Mouse (Mus musculus) myocyte (in vitro differentiated cells): ENCODE results near the gene Kcnh3. TPM values are rescaled to one million over a fixed set of nuclear protein-coding genes. Genes with fewer than 3 reads are reported as not detected.
A peak's percentile ranks its signal among the peaks of the same experiment; 100 is the strongest.

Experiments used
- H3K27me3 ChIP-seq: one replicate; pipeline ENCODE4 v1.6.1; 2011; ENCODE audit not compliant: control insufficient read depth, insufficient read depth, insufficient read length
- H3K36me3 ChIP-seq: one replicate; pipeline ENCODE4 v1.6.1; 2011; ENCODE audit not compliant: control insufficient read depth, insufficient read depth
- H3K4me2 ChIP-seq: one replicate; pipeline ENCODE4 v1.6.1; 2011; ENCODE audit warnings: low read depth, control low read depth
- H3K4me3 ChIP-seq: one replicate; pipeline ENCODE4 v1.5.1; 2011; ENCODE audit warnings: mild to moderate bottlenecking, control low read depth, moderate library complexity
- H3K79me2 ChIP-seq: one replicate; pipeline ENCODE4 v1.6.1; 2011; ENCODE audit not compliant: control insufficient read depth, insufficient read depth
- H3ac ChIP-seq: one replicate; pipeline ENCODE4 v1.6.1; 2011; ENCODE audit not compliant: control insufficient read depth, insufficient read length
- CEBPB ChIP-seq: IDR thresholded peaks from 2 replicates; pipeline ENCODE4 v1.6.1; 2011; ENCODE audit warnings: mild to moderate bottlenecking, moderate library complexity; ENCODE audit not compliant: poor library complexity, insufficient read depth, severe bottlenecking
- E2F4 ChIP-seq: IDR thresholded peaks from one replicate; pipeline ENCODE4 v1.6.1; 2011; ENCODE audit warnings: mild to moderate bottlenecking, control low read depth, moderate library complexity; ENCODE audit not compliant: insufficient read depth
- MAX ChIP-seq: IDR thresholded peaks from one replicate; pipeline ENCODE4 v1.6.1; 2011; ENCODE audit warnings: low read depth, mild to moderate bottlenecking, control low read depth
- MYOD1 ChIP-seq, 3 experiments: IDR thresholded peaks; one replicate each; pipeline ENCODE4 v1.6.1; 2011; ENCODE audit warnings: control low read depth in 2 of 3, low read depth in 2 of 3, mild to moderate bottlenecking in 2 of 3, moderate library complexity in 1 of 3; ENCODE audit not compliant: insufficient read length in 2 of 3, control insufficient read depth in 1 of 3
- MYOG ChIP-seq, 3 experiments: IDR thresholded peaks; one replicate each; pipeline ENCODE4 v1.6.1; 2011; ENCODE audit warnings: control low read depth in 2 of 3, low read depth in 2 of 3, mild to moderate bottlenecking in 2 of 3; ENCODE audit not compliant: insufficient read length in 2 of 3, control insufficient read depth in 1 of 3, insufficient read depth in 1 of 3
- POLR2A ChIP-seq: IDR thresholded peaks from one replicate; pipeline ENCODE4 v1.6.1; 2011; ENCODE audit warnings: low read depth, mild to moderate bottlenecking, control low read depth, moderate library complexity; ENCODE audit not compliant: insufficient read length
- POLR2AphosphoS2 ChIP-seq: IDR thresholded peaks from one replicate; pipeline ENCODE4 v1.6.1; 2011; ENCODE audit warnings: low read depth, control low read depth; ENCODE audit not compliant: insufficient read length
- REST ChIP-seq: IDR thresholded peaks from one replicate; pipeline ENCODE4 v1.6.1; 2011; ENCODE audit warnings: mild to moderate bottlenecking, control low read depth, moderate library complexity; ENCODE audit not compliant: insufficient read depth, insufficient read length
- SRF ChIP-seq: IDR thresholded peaks from one replicate; pipeline ENCODE4 v1.6.1; 2011; ENCODE audit warnings: low read depth; ENCODE audit not compliant: control insufficient read depth, insufficient read length
- TCF12 ChIP-seq: IDR thresholded peaks from one replicate; pipeline ENCODE4 v1.6.1; 2011; ENCODE audit warnings: mild to moderate bottlenecking, control low read depth; ENCODE audit not compliant: poor library complexity, insufficient read depth, severe bottlenecking
- TCF3 ChIP-seq: IDR thresholded peaks from one replicate; pipeline ENCODE4 v1.6.1; 2011; ENCODE audit warnings: low read depth, control low read depth; ENCODE audit not compliant: insufficient read length
- USF1 ChIP-seq: IDR thresholded peaks from one replicate; pipeline ENCODE4 v1.6.1; 2011; ENCODE audit warnings: low read depth, mild to moderate bottlenecking, control low read depth, moderate library complexity
- polyA plus RNA-seq: library from polyadenylated mRNA; unstranded; fragments of >200 nt; fragmentation: generic; extraction: Trizol; gene quantifications from one replicate; pipeline ENCODE4 v1.2.1, GENCODE M21; 2012; ENCODE audit warnings: missing spikeins

Gene Kcnh3
- 0.17 TPM for polyA plus RNA-seq

- Histone ChIP-seq H3K4me2 (peak within 1 kb of the TSS; percentile 100), H3K4me3 (peak within 1 kb of the TSS; percentile 32), H3K36me3 (no peaks in the 10 kb centered on the region), H3K79me2 (no peaks in the 10 kb centered on the region), H3ac (no peak within 1 kb of the TSS), H3K27me3 (peaks cover 97% of the 10 kb centered on the region)
- no peak for TF ChIP-seq TCF3
- TF ChIP-seq REST, result no peak
- no peak for TF ChIP-seq SRF
- TF ChIP-seq TCF12, result no peak
- TF ChIP-seq POLR2AphosphoS2, result no peak
- no peak for TF ChIP-seq MAX
- no peak for TF ChIP-seq MYOG (IDR thresholded peaks at IDR 0.05; ENCODE audit: control insufficient read depth in 1 of 3, insufficient read depth in 1 of 3, insufficient read length in 2 of 3, low read depth in 2 of 3)
- no peak for TF ChIP-seq CEBPB
- TF ChIP-seq POLR2A, result no peak
- TF ChIP-seq USF1, result no peak
- no peak for TF ChIP-seq MYOD1 (IDR thresholded peaks at IDR 0.05; ENCODE audit: control insufficient read depth in 1 of 3, insufficient read length in 2 of 3, low read depth in 2 of 3)
- TF ChIP-seq E2F4, result no peak
Measured at GRCm38 (mm10) chr15:99224208-99224911, at the start of gene Kcnh3. Kcnh3 (plus strand) TSS chr15:99224861.

- TF ChIP-seq REST (no peak), POLR2A (no peak), TCF12 (no peak), E2F4 (no peak), POLR2AphosphoS2 (no peak), MYOD1 (IDR thresholded peaks at IDR 0.05; ENCODE audit: control insufficient read depth in 1 of 3, insufficient read length in 2 of 3, low read depth in 2 of 3) (no peak), MAX (no peak), SRF (no peak), MYOG (IDR thresholded peaks at IDR 0.05; ENCODE audit: control insufficient read depth in 1 of 3, insufficient read depth in 1 of 3, insufficient read length in 2 of 3, low read depth in 2 of 3) (no peak), USF1 (no peak), CEBPB (no peak), TCF3 (no peak)
- no peaks in the 10 kb centered on the region for H3K79me2 ChIP-seq
- no peaks in the 10 kb centered on the region for H3K27me3 ChIP-seq
- H3ac ChIP-seq, result no peak overlapping the region
- no peak overlapping the region for H3K4me3 ChIP-seq
- peaks cover 50% of the 10 kb centered on the region for H3K36me3 ChIP-seq
- H3K4me2 ChIP-seq, result no peak overlapping the region
Measured at GRCm38 (mm10) chr15:99179639-99180038, 45.0 kb upstream of the Kcnh3 start.

- no peaks in the 10 kb centered on the region for H3K79me2 ChIP-seq
- no peak overlapping the region for H3ac ChIP-seq
- peaks cover 69% of the 10 kb centered on the region for H3K36me3 ChIP-seq
- TF ChIP-seq MYOG (IDR thresholded peaks at IDR 0.05; ENCODE audit: control insufficient read depth in 1 of 3, insufficient read depth in 1 of 3, insufficient read length in 2 of 3, low read depth in 2 of 3), result no peak
- TF ChIP-seq USF1, result no peak
- TF ChIP-seq TCF12, result no peak
- TF ChIP-seq CEBPB, result no peak
- TF ChIP-seq POLR2A, result no peak
- TF ChIP-seq MYOD1 (IDR thresholded peaks at IDR 0.05; ENCODE audit: control insufficient read depth in 1 of 3, insufficient read length in 2 of 3, low read depth in 2 of 3), result no peak
- no peak for TF ChIP-seq TCF3
- no peak for TF ChIP-seq REST
- TF ChIP-seq MAX, result no peak
- no peak for TF ChIP-seq POLR2AphosphoS2
- no peak overlapping the region for H3K4me2 ChIP-seq
- H3K27me3 ChIP-seq, result no peaks in the 10 kb centered on the region
- no peak overlapping the region for H3K4me3 ChIP-seq
Measured at GRCm38 (mm10) chr15:99184217-99184914, 40.3 kb upstream of the Kcnh3 start.

- H3K4me2 ChIP-seq, result no peak overlapping the region
- H3K27me3 ChIP-seq, result no peaks in the 10 kb centered on the region
- H3K4me3 ChIP-seq, result no peak overlapping the region
- H3ac ChIP-seq, result no peak overlapping the region
- TF ChIP-seq E2F4 (no peak), MYOD1 (IDR thresholded peaks at IDR 0.05; ENCODE audit: control insufficient read depth in 1 of 3, insufficient read length in 2 of 3, low read depth in 2 of 3) (no peak), TCF12 (no peak), MAX (no peak), MYOG (IDR thresholded peaks at IDR 0.05; ENCODE audit: control insufficient read depth in 1 of 3, insufficient read depth in 1 of 3, insufficient read length in 2 of 3, low read depth in 2 of 3) (no peak), SRF (no peak), TCF3 (no peak), POLR2A (no peak), CEBPB (no peak), REST (no peak), USF1 (no peak), POLR2AphosphoS2 (no peak)
- no peaks in the 10 kb centered on the region for H3K79me2 ChIP-seq
- peaks cover 34% of the 10 kb centered on the region for H3K36me3 ChIP-seq
Measured at GRCm38 (mm10) chr15:99194358-99194757, 30.3 kb upstream of the Kcnh3 start.
